Mouse (Mus musculus): ENCODE measurements at regions not wholly inside any gene's neighbourhood (a gene's known extent, or its start where the extent isn't known, plus 50 kb on each side); places are given as distances from the start of the nearest gene placed in this dataset.

DNA sequence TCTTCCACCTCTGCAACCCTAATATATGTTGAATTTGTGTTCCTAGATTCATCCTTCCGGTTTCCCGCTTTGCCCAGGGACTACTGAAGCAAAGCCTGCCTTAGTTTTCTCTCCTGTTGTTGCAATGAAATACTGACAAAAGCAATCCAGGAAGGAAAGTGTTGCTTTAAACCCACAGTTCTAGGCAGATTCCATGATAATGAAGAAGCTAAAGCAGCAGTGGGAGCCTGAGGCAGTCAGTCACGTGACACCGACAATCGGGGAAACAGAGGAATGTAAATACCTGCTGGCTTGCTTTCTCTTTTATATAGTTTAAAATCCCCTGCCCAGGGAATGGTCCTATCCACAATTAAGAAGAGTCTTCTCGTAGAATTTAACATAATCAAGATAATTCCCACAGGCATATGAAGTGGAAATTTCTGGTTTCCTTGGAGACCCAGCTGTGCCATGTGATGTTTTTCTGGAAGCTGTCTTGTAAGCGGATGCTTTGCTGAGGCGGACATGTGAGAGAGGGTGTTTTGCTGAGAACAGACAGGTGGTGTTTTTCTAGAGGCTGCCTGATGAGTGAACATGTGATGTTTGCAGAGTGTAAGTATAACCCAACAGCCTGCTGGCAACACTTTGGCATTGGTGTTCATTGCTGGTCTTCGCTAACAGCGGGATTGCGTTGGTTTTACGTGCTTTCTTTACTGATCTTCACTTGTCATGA lies 398.0 kb downstream of the Prim2 start:
- no peak for DNase-seq (ENCODE audit: low read depth, low spot score)

DNA sequence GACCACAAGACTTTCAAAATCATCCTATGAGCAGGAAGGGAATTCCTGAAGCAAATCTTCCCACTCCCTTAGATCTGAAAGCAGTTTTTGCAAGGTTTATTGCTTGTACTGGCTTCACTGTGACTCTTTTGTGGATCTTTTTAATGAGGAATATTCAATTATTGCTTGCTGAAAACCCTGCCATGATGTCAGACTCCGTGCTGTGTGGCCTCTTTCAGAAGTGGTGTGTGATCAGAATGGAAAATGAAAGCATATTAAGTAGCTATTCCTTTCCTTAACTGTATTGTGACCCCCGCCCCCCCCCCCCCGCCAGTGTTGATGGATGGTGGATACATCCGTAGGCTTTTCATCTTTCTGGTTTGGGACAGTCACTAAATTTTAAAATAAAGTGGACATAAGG lies 400.4 kb downstream of the Prim2 start:
- no peak for DNase-seq (ENCODE audit: low read depth, low spot score)

DNA sequence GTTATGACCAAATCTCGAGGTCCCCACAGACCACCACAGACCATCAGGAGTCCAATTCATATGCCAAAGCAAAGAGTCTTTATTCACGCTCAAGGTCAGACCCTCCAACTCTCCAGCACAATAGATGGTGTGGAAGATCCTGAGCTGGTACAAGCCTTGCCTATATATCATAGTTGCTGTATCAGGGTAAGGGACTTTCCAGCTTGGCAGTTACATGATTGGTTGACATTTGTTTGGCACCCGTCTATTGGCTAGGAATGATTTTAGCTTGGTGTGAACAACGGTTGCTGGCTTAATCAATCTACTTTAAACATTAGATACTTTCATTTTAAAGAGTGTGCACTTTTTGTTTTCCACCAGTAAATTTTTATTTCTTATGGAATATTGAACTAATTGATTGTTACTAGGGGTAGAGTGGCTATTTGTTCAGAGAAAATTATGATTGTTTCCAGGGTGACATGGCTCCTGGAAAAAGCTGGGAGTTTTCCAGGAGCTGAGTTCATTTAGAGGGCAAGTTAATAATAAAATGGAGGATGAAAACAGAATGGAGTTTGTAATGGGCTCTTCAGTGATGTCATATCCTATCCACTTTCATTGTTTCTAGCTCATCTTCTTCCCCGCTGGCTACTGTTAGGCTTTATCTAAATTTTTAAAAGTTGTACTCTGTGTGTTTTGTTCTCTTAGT lies 403.7 kb downstream of the Prim2 start:
- no peak for DNase-seq (ENCODE audit: low read depth, low spot score)

DNA sequence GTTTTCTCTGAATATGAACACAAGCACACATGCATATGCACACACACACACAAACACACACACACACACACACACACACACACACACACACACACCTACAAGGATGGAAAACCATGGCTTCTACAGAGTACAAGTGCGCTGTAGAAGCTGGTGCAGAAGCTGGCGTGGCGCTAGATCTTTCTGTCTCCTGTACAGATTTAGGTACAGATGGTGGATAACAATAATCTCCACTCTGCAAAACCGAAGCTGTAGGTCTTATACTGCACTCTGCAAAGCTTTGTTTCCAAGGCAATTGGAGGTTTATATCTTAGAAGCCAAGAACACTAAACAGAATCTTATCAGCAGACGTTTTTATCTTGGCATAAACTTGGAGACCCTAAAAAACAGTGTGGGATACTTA lies 420.1 kb downstream of the Prim2 start:
- DNase-seq (ENCODE audit: low read depth, low spot score) = no peak

- DNase-seq (ENCODE audit: low read depth, low spot score) = no peak
These were observed 422.5 kb downstream of the Prim2 start for GRCm38 (mm10) chr1:33247076-33247475.

DNA sequence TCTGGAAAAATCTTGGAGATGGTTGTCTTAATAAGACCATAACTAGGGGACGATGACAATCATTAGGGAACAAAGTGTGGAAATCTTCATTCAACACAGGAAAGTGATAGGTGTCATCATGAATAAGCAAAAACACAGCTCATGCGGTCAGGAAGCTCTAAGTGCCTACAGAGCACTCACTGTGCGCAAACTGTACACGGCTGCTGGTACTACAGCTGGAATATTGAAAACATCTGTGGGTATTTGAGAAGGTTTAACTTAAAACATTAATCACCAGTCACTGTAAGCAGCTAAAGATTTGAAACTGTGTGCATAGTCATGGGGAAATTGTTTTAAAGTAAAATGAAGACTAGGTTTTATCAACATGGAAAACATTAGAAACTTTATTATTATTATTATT lies 424.4 kb downstream of the Prim2 start:
- DNase-seq (ENCODE audit: low read depth, low spot score) = no peak

- DNase-seq (ENCODE audit: low read depth, low spot score) = no peak
These were observed 424.9 kb downstream of the Prim2 start for GRCm38 (mm10) chr1:33244691-33245090.

DNA sequence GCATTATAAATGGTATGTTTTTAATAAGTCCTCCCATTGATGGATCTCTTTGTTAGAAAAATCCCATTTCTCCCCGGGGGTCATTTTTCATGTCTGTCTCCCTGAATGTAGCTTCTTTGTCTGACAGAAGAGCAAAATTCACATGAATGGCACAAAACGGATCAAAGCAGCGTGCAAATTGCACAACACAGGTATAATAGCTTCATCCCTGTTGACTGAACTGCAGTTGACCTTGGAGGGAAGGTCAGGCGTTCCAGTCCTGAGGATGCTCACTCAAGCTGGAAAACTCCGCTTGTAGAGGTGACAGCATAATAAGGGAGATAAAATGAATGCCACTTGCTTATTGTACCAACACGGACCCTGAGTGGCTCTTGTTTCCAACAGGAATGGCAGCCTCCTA lies 446.6 kb downstream of the Prim2 start:
- no peak for DNase-seq (ENCODE audit: low read depth, low spot score)

- no peak for DNase-seq (ENCODE audit: low read depth, low spot score)
These were observed 454.8 kb downstream of the Prim2 start for GRCm38 (mm10) chr1:33214815-33215214.

- DNase-seq (ENCODE audit: low read depth, low spot score) = no peak
These were observed 455.2 kb downstream of the Prim2 start for GRCm38 (mm10) chr1:33214394-33214793.

DNA sequence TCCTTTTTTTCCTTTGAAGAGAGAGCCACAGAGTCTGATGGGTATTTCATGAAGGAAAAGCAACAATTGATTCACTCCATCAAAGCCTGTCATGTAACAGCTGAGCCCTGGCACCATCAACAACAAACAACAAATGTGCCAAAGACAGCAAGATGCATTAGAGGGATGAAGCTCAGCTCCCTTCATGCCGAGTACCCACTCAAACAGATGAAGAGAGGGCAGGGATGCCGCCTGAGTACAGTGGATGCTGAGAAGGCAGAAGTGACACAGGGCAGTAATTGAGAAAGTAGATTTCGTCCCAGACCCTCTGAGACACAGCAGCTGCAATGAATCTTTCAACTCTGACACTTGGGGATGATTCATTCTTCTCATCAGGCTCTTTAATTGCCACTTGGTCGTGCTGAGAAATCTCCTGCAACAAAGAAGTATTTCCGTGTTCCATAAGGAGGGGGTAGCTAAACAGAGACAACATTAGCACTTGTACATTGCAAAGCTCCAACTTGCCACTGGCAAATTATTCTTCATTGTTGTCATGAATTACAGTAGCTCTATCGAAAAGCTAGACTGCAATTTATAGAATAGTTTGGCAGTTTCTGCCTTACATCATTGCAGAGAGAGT lies 467.9 kb downstream of the Prim2 start:
- DNase-seq (ENCODE audit: low read depth, low spot score) = no peak

DNA sequence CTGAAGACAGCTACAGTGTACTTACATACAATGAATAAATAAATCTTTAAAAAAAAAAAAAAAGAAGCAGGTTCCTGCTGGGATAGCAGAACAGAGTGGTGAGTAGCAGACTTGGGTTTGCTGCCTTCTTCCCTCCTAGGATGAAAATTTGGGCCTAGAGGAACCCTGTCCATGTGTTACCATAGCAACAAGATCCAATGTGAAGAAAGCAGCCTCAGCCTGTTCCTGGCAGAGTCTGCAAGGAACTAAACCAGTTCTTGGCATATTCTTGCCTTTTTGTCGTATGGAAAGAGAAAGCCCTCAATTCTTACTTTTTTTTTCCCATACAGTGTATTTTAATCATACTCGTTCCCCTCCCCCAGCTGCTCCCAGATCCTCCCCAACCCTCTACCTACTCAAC lies 474.5 kb downstream of the Prim2 start:
- no peak for DNase-seq (ENCODE audit: low read depth, low spot score)

DNA sequence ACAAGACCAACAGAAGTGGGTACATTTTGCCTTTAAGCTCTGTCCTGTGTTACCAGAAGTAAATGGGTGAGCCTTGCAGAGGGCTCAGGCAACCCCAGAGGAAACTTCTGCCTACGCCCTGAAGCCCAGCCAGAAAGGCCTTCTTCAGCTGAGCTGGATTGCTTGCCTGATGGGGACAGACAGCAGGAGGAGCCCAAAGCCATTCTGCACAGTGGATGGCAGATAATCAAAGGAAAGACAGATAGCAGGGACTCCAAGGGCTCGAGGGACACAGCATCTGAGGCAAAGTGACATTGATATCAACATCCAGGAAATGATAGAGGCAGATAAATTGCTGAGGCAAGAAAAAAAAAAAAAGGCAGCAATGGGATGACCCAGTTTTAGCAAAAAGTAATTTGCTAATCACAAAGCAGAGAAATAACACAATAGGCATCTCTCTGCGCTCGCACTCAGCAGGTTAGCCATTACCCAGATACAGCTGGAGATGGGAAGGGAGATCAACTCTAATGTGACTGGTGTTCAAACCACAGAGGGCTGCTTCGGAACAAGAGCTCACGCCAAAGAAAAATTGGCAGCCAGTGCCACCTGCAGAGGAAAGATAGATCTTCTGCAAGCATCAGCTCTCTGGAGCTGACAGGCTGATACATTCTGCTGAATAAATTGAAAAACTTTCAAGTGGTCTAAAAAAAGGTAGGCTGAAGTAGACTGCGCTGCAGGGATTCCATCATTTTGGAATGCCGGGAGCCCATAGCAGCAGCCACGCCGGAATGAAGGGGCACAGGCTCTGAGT lies 494.8 kb downstream of the Prim2 start:
- peak; percentile 11 for DNase-seq (ENCODE audit: low read depth, low spot score)

GRCm38 (mm10) chr1:33136991-33137390 lies 532.6 kb downstream of the Prim2 start:
- DNase-seq (ENCODE audit: low read depth, low spot score) = no peak

GRCm38 (mm10) chr1:33130351-33130750 lies 539.2 kb downstream of the Prim2 start:
- no peak for DNase-seq (ENCODE audit: low read depth, low spot score)

DNA sequence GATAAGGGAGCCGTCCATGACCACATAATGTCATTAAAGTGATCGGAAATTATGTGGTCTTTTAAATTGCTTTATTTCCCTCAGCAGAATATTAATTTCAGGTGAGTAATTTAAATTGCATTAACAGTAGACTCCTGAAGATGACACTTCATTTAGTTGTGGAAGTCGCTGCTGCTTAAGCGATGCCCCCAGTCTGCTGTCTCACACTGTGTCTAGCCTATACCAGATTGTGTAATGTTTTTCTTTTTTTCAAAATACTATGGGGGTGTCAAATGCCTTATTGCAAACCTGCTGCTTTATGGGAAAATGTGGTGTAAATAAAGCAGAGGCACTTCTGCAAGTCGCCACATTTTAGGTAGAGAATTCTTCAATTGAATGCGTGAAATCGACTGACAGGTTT lies 544.5 kb downstream of the Prim2 start:
- DNase-seq (ENCODE audit: low read depth, low spot score) = no peak

- no peak for DNase-seq (ENCODE audit: low read depth, low spot score)
These were observed 559.2 kb upstream of the Gm5415 start for GRCm38 (mm10) chr1:33106286-33106685.

GRCm38 (mm10) chr1:33104296-33104695 lies 557.2 kb upstream of the Gm5415 start:
- DNase-seq (ENCODE audit: low read depth, low spot score) = no peak

- no peak for DNase-seq (ENCODE audit: low read depth, low spot score)
These were observed 551.0 kb upstream of the Gm5415 start for GRCm38 (mm10) chr1:33098062-33098461.

DNA sequence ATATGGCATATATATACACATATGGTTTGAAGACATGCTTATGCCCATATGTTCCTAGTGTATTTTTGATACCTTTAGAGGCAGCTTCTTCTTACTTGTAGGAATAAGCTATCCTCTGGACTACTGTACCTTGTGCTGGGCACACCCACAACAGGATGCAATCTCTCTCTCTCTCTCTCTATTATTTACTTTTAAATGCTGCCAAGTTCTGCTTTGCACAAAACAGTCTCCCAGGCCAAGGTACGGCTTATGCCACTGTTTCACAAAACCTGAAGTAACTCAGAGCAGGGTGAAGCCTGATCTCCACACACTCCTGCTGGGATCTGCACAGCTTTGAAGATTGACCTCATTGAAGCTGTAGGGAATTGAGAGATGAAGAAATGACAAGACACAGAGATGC lies 549.8 kb upstream of the Gm5415 start:
- no peak for DNase-seq (ENCODE audit: low read depth, low spot score)

DNA sequence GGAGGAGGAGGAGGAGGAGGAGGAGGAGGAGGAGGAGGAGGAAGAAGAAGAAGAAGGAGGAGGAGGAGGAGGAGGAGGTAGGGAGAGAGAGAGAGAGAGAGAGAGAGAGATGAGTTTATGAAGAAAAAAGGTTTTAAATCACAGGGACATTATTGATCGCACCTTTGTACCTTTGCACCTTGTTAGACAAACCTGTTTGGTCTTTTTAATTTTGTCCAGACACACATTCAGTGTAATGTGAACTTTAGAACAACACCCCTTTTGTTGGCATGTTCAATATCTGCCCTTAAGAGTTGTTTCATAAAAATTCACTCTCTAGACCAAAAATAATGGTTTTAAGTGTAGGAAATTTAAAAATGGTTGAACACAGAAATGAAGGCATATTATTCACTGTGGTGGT lies 527.5 kb upstream of the Gm5415 start:
- DNase-seq (ENCODE audit: low read depth, low spot score) = no peak

- no peak for DNase-seq (ENCODE audit: low read depth, low spot score)
These were observed 510.9 kb upstream of the Gm5415 start for GRCm38 (mm10) chr1:33058010-33058409.
